Mouse (Mus musculus) urinary bladder, adult 2 months (tissue): ENCODE measurements around the gene Mrgprx1. TPM values are rescaled to one million over a fixed set of nuclear protein-coding genes. Genes with fewer than 3 reads are reported as not detected.

Experiments
- DNase-seq: peaks from one replicate; pipeline ENCODE4 v3.0.0; 2022; ENCODE audit warnings: low spot score
- polyA plus RNA-seq: library from polyadenylated mRNA; depleted of rRNA; stranded (reverse); fragments of >200 nt; gene quantifications from 2 replicates; pipeline ENCODE4 v1.2.3, GENCODE M21; 2012; rRNA removed

The Mrgprx1 gene
- polyA plus RNA-seq, result not detected in 2 replicates

DNA sequence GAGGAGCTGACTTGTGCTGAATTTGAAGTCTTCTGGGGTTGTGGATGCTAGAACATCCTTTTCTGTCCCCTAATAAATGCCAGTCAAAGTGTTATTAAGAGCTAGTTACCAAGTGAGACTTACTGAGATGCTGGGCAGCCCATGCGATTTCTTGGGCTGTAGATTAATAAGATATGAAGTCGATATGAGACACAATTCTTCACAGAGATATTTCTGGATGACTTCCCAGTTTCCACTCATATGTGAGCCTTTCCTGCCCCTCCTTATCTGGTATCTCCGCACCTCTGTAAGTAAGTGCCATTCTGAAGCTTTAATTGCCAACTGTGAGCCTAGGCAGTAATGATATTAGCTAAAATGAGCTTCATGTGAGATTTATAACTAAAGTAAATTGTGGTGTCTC is at the start of gene Mrgprx1:
TSS of gene Mrgprx1 (minus strand) at position 101 of the 400 bp plus-strand sequence.
- DNase-seq, result no peak

DNA sequence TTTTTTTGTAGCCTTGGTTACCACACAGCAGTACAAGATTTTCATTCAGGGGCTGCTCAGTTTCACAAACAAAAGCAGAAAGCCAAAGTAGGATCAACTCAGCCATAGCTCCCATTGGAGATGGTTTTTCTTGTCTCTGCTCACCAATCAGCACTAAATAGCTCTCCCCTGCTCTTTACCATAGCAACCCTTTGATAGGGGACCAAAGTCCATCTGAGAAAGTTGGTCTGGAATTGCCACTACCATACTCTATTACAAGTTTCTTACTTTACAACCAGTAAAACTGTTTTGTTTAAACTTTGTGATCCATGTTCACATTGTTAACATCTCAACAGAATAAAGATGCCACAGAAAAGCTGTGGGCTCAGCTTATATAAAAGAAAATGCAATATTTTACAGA is 48.1 kb upstream of the Mrgprx1 start:
- no peak for DNase-seq

DNA sequence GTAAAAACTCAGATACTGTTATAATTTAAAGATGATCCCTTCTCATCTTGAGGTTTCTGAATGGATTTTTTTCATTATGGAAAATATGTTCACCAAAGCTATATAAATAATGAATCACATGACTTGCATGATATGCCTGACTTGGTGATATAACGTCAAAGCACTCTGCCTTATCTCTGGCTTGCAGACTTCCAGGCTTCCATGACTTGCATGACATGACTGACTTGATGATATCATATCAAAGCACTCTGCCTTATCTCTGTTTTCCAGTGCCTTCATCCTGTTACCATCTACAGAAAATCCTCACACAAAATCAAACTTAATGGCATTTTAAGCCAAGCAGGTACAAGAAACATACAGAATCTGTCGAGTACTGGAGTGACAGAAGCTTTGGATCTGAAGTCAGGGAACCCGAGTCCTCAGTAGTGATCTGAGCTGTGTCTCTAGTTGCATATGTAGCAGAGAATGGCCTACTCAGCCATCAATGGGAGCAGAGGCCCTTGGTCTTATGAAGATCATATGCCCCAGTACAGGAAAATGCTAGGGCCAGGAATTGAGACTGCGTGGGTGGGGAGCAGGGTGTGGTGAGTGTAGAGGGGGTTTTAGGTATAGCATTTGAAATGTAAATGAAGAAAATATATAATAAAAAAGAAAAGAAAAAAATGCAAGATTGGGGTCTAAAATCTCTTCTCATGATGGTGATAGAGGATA is 19.2 kb upstream of the Mrgprx1 start:
- DNase-seq, result no peak

DNA sequence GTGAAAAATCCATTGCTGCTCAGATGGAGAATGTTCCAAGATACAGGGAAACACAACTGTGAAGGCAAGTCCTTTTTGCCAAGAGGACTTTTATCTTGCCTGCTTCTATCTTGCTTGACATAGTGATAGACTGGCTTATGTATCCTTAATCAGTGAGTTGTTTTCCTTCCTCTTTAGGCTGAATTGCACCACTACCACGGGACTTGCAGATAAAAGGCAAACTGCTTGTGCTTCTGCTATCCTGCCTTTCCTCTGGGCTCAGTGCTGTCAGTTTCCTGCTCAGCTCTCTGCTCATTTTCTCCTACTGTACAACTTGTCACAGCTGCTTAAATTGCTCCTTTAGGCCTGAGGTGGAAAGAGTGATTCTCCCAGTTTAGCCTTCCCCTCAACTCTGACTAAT is 16.6 kb upstream of the Mrgprx1 start:
- no peak for DNase-seq

DNA sequence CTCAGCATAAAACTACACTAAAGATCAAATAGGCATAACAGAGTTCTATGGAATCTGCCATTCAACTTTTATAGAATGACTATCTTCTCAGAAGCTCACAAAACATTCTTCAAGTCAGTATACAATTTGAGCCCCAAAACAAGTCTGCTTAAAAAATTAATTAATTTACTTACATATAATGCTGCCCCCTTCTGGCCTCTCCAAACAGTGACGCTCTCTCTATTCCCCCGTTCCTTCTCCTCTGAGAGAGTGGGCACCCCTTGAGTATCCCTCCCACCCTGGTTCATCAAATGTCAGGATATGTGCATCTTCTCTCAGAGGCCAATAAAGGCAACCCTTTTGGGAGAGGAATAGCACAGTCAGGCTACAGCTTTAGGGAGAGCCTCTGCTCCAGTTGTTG is 9.5 kb downstream of the Mrgprx1 start:
- no peak for DNase-seq

- no peak for DNase-seq
Observed at GRCm38 (mm10) chr7:47995689-47996088, 31.7 kb downstream of the Mrgprx1 start.

DNA sequence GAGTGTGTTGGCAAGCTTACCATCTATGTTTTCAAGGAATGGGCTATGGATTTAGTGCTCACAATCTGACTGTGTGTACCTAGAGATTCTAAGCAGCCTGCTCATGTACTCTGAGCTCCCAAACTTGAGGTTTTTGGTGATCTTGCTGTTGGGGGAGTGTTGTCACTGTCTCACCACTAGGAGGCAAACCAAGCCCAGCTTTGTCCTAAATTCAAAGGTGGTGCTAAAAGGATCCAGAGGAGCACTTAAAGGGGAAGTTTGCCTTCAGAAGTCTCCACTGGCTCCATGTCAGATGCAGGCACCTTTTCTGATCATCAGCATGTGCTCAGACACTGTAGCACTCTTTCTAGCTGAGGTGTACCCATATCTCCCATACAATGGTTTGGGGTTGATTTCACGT is 40.6 kb downstream of the Mrgprx1 start:
- DNase-seq, result no peak

GRCm38 (mm10) chr7:47981995-47982394 is 45.4 kb downstream of the Mrgprx1 start, which contains the start of gene Mrgpra4:
TSS of gene Mrgpra4 (minus strand) at chr7:47982095.
- no peak for DNase-seq

Other genes starting within 250 kb of the Mrgprx1 start
- gene Mrgpra4, start 45.5 kb downstream of the Mrgprx1 start, polyA plus RNA-seq, result not detected in 2 replicates
- not detected in 2 replicates for gene Mrgprb5, start 141.4 kb upstream of the Mrgprx1 start, polyA plus RNA-seq
- not detected in 2 replicates for gene Mrgprb4, start 171.7 kb upstream of the Mrgprx1 start, polyA plus RNA-seq